Mouse (Mus musculus): ENCODE measurements around the gene Foxr2. TPM values are rescaled to one million over a fixed set of nuclear protein-coding genes. Genes with fewer than 3 reads are reported as not detected.

Foxr2 gene
- 0.17 TPM for polyA plus RNA-seq (2014; fragmentation: Illumina TruSeq; extraction: RNeasy Lipid Tissue Mini Kit (QIAGEN cat#74804); ENCODE audit: low read depth, low replicate concordance)

GRCm38 (mm10) chrX:153118486-153118885 lies at the start of gene Foxr2:
Gene Foxr2, plus strand, starts transcription at chrX:153118786.

GRCm38 (mm10) chrX:153139734-153140515 lies 21.3 kb downstream of the Foxr2 start, which contains the start of gene Rragb:
Gene Rragb, plus strand, starts transcription at chrX:153139981.

Other genes starting within 250 kb of the Foxr2 start
- gene Usp51, start 112.3 kb upstream of the Foxr2 start, polyA plus RNA-seq (2014; fragmentation: Illumina TruSeq; extraction: RNeasy Lipid Tissue Mini Kit (QIAGEN cat#74804); ENCODE audit: low read depth, low replicate concordance) = 10.3 TPM
- gene Mageh1, start 81.2 kb upstream of the Foxr2 start, polyA plus RNA-seq (2014; fragmentation: Illumina TruSeq; extraction: RNeasy Lipid Tissue Mini Kit (QIAGEN cat#74804); ENCODE audit: low read depth, low replicate concordance) = 28.8 TPM
- gene Rragb, start 21.2 kb downstream of the Foxr2 start, polyA plus RNA-seq (2014; fragmentation: Illumina TruSeq; extraction: RNeasy Lipid Tissue Mini Kit (QIAGEN cat#74804); ENCODE audit: low read depth, low replicate concordance) = 31.0 TPM
- gene Klf8, start 118.7 kb downstream of the Foxr2 start, polyA plus RNA-seq (2014; fragmentation: Illumina TruSeq; extraction: RNeasy Lipid Tissue Mini Kit (QIAGEN cat#74804); ENCODE audit: low read depth, low replicate concordance) = 0.99 TPM